Mouse (Mus musculus) lung, embryonic 14.5 days (tissue): Measurements from ENCODE around the gene Tigd3. TPM values are rescaled to one million over a fixed set of nuclear protein-coding genes. Genes with fewer than 3 reads are reported as not detected.

ENCODE experiments used
- ATAC-seq: fragments of 200-750 bp; cut with Nextera tagmentation; 2 replicates; pipeline ENCODE4 v1.8.0; 2017; ENCODE audit warnings: mild to moderate bottlenecking, moderate TSS enrichment, moderate library complexity; ENCODE audit not compliant: insufficient read depth
- DNase-seq: peaks from one replicate; pipeline ENCODE4 v3.0.0-alpha.2; 2015
- H3K27ac ChIP-seq: fragments of 300-500 bp; sonication (generic); 2 replicates; pipeline ENCODE4 v1.5.1; 2014; ENCODE audit warnings: low read depth, mild to moderate bottlenecking, moderate library complexity
- H3K27me3 ChIP-seq: fragments of 300-500 bp; sonication (generic); 2 replicates; pipeline ENCODE4 v1.6.1; 2014; ENCODE audit warnings: low read length, control low read depth; ENCODE audit not compliant: insufficient read depth
- H3K36me3 ChIP-seq: fragments of 300-500 bp; sonication (generic); 2 replicates; pipeline ENCODE4 v1.6.1; 2014; ENCODE audit warnings: control low read depth; ENCODE audit not compliant: insufficient read depth
- H3K4me1 ChIP-seq: fragments of 300-500 bp; sonication (generic); 2 replicates; pipeline ENCODE4 v1.6.1; 2014; ENCODE audit warnings: antibody characterized with exemption, control low read depth; ENCODE audit not compliant: insufficient read depth
- H3K4me2 ChIP-seq: fragments of 300-500 bp; sonication (generic); 2 replicates; pipeline ENCODE4 v1.6.1; 2014; ENCODE audit warnings: mild to moderate bottlenecking
- H3K4me3 ChIP-seq: fragments of 300-500 bp; sonication (generic); 2 replicates; pipeline ENCODE4 v1.5.1; 2014; ENCODE audit warnings: low read depth, low read length
- H3K9ac ChIP-seq: fragments of 300-500 bp; sonication (generic); 2 replicates; pipeline ENCODE4 v1.6.1; 2014
- H3K9me3 ChIP-seq: fragments of 300-500 bp; sonication (generic); 2 replicates; pipeline ENCODE4 v1.6.1; 2016; ENCODE audit warnings: low read depth, low read length, control low read depth
- CTCF ChIP-seq: IDR thresholded peaks from 2 replicates; pipeline ENCODE4 v1.5.1; 2016; ENCODE audit warnings: antibody characterized with exemption, low read depth
- WGBS: fragments of 180-500 bp; shearing (Covaris S2); extraction: QIAGEN DNeasy Blood & Tissue Kit; methylation state at CpG from one replicate; pipeline ENCODE4 v1.1.7; 2014; 5-methylcytosine and 5-hydroxymethylcytosine counted together
- polyA plus RNA-seq: library from polyadenylated mRNA; unstranded; fragments of >200 nt; fragmentation: Nextera tagmentation; extraction: Ambion mirVana; gene quantifications from 2 replicates; pipeline ENCODE4 v1.2.1, GENCODE M21; 2014

Tigd3 gene
- polyA plus RNA-seq, 1 experiment from 2014 or later: 3.8 TPM

- Histone ChIP-seq H3K36me3 (peaks cover 10% of the 10 kb centered on the region; the same call in 1 of the 2 replicates), H3K27ac (peak within 1 kb of the TSS; percentile 78), H3K4me1 (peaks cover 13% of the 10 kb centered on the region), H3K4me3 (peak within 1 kb of the TSS; percentile 14; the same call in 1 of the 2 replicates), H3K9ac (peak within 1 kb of the TSS; percentile 42), H3K27me3 (no peaks in the 10 kb centered on the region), H3K9me3 (no peaks in the 10 kb centered on the region), H3K4me2 (peak within 1 kb of the TSS; percentile 41)
- WGBS: 41% methylated on average over 15 of the region's 15 CpGs
- DNase-seq: peak; percentile 83
- peak; percentile 85 for TF ChIP-seq CTCF
- 0 out of 2 replicates have a peak, but pooled peaks have one; percentile 32 for ATAC-seq
These were observed 16.2 kb downstream of the Tigd3 start, which contains the start of gene Slc25a45 for GRCm38 (mm10) chr19:5877618-5878361. Gene Slc25a45 (plus strand): TSS chr19:5877808.

GRCm38 (mm10) chr19:5874969-5875480 is 18.9 kb downstream of the Tigd3 start, which contains the start of gene Frmd8:
Gene Frmd8 (minus strand): TSS chr19:5875274.
- Histone ChIP-seq H3K4me3 (peak within 1 kb of the TSS; percentile 66), H3K4me2 (peak within 1 kb of the TSS; percentile 80), H3K27ac (peak within 1 kb of the TSS; percentile 71), H3K4me1 (peaks cover 21% of the 10 kb centered on the region), H3K36me3 (peaks cover 22% of the 10 kb centered on the region), H3K9me3 (no peaks in the 10 kb centered on the region), H3K9ac (peak within 1 kb of the TSS; percentile 62), H3K27me3 (no peaks in the 10 kb centered on the region)
- DNase-seq: peak; percentile 98
- TF ChIP-seq CTCF: no peak
- under 1% methylated on average over 37 of the region's 37 CpGs for WGBS
- peak; percentile 77 for ATAC-seq

- H3K9ac ChIP-seq: peak overlapping the region; percentile 62
- peaks cover 21% of the 10 kb centered on the region for H3K4me1 ChIP-seq
- no peak for TF ChIP-seq CTCF
- 10% methylated on average over 13 of the region's 13 CpGs for WGBS
- H3K4me2 ChIP-seq: peak overlapping the region; percentile 80
- peaks cover 28% of the 10 kb centered on the region for H3K36me3 ChIP-seq
- H3K27ac ChIP-seq: 0 out of 2 replicates have a peak overlapping the region, but pooled peaks have one; percentile 9
- H3K4me3 ChIP-seq: peak overlapping the region; percentile 66
- H3K9me3 ChIP-seq: no peaks in the 10 kb centered on the region
- ATAC-seq: no peak
- no peaks in the 10 kb centered on the region for H3K27me3 ChIP-seq
- no peak for DNase-seq
These were observed 19.5 kb downstream of the Tigd3 start for GRCm38 (mm10) chr19:5874391-5874968.

- Histone ChIP-seq H3K9ac (0 out of 2 replicates have a peak overlapping the region, but pooled peaks have one; percentile 62), H3K4me3 (no peak overlapping the region), H3K27ac (no peak overlapping the region), H3K27me3 (no peaks in the 10 kb centered on the region), H3K4me2 (peak overlapping the region; percentile 80), H3K36me3 (peaks cover 42% of the 10 kb centered on the region), H3K4me1 (peaks cover 21% of the 10 kb centered on the region), H3K9me3 (no peaks in the 10 kb centered on the region)
- 77% methylated on average over 19 of the region's 19 CpGs for WGBS
- DNase-seq (no peak), ATAC-seq (no peak)
- no peak for TF ChIP-seq CTCF
These were observed 20.9 kb downstream of the Tigd3 start for GRCm38 (mm10) chr19:5872931-5873556.

- Histone ChIP-seq H3K4me3 (no peak overlapping the region), H3K9ac (no peak overlapping the region), H3K27me3 (no peaks in the 10 kb centered on the region), H3K4me1 (peaks cover 21% of the 10 kb centered on the region), H3K27ac (no peak overlapping the region), H3K36me3 (peaks cover 47% of the 10 kb centered on the region), H3K9me3 (no peaks in the 10 kb centered on the region), H3K4me2 (no peak overlapping the region)
- no peak for DNase-seq
- WGBS: 78% methylated on average over 4 of the region's 4 CpGs
- ATAC-seq: no peak
- TF ChIP-seq CTCF: no peak
These were observed 21.4 kb downstream of the Tigd3 start for GRCm38 (mm10) chr19:5872528-5872927.

- peaks cover 21% of the 10 kb centered on the region for H3K4me1 ChIP-seq
- peak; percentile 52 for DNase-seq
- no peak for TF ChIP-seq CTCF
- H3K4me2 ChIP-seq: peak overlapping the region; percentile 50
- peak overlapping the region; percentile 52 for H3K9ac ChIP-seq
- no peak for ATAC-seq
- 21% methylated on average over 6 of the region's 6 CpGs for WGBS
- peaks cover 55% of the 10 kb centered on the region for H3K36me3 ChIP-seq
- H3K9me3 ChIP-seq: no peaks in the 10 kb centered on the region
- no peaks in the 10 kb centered on the region for H3K27me3 ChIP-seq
- peak overlapping the region; percentile 11; the same call in 1 of the 2 replicates for H3K4me3 ChIP-seq
- peak overlapping the region; percentile 89 for H3K27ac ChIP-seq
These were observed 22.3 kb downstream of the Tigd3 start for GRCm38 (mm10) chr19:5871683-5872082.
